Mouse (Mus musculus) Patski (cell line): ENCODE measurements around the gene Tnxb. TPM values are rescaled to one million over a fixed set of nuclear protein-coding genes. Genes with fewer than 3 reads are reported as not detected.
"Not testable (repeated sequence)": the region's sequence is repeated elsewhere in the genome, so short reads cannot be mapped to it uniquely, and the experiment has no call there.

Experiments used
- ATAC-seq: fragments of 100-300 bp; one replicate; pipeline ENCODE4 v1.8.0; 2021
- CTCF ChIA-PET: fragments of 350-600 bp; sonication (Branson Sonifier 250); formaldehyde crosslinking; loops from one replicate; lab custom pipeline; 2022; ENCODE audit warnings: inconsistent platforms; lab: Charles Lee
- POLR2A ChIA-PET: fragments of 350-600 bp; sonication (Branson Sonifier 250); formaldehyde crosslinking; loops from one replicate; lab custom pipeline; 2022; ENCODE audit warnings: antibody characterized with exemption, inconsistent platforms; lab: Charles Lee
- DNase-seq: peaks from one replicate; pipeline ENCODE4 v3.0.0-alpha.2; 2011; ENCODE audit warnings: low read depth, low spot score
- H3K27me3 ChIP-seq: fragments of 371-371 bp; one replicate; pipeline ENCODE4 v1.5.1; 2021
- CTCF ChIP-seq: fragments of 100-300 bp; IDR thresholded peaks from one replicate; pipeline ENCODE4 v1.5.1; 2021
- in situ Hi-C: fragments of 300-500 bp; cut with MboI; formaldehyde crosslinking; loops from 3 replicates; pipeline ENCODE4 v1.11.1; 2018; ENCODE audit warnings: low pct_unique_long_range_greater_than_20kb, mixed read lengths
- polyA plus RNA-seq: library from polyadenylated mRNA; unstranded; gene quantifications from one replicate; pipeline ENCODE4 v1.2.3, GENCODE M21; 2021

The Tnxb gene
- polyA plus RNA-seq, 1 experiment from 2014 or later: 0.50 TPM

- no peaks in the 10 kb centered on the region for H3K27me3 ChIP-seq
- DNase-seq (no peak), ATAC-seq (no peak)
- ChIA-PET POLR2A (no interaction called here), CTCF (no interaction called here)
- no peak for TF ChIP-seq CTCF
- in situ Hi-C loops: no loop called here
These were observed 52.7 kb downstream of the Tnxb start for GRCm38 (mm10) chr17:34723066-34723465.

- ATAC-seq (no peak), DNase-seq (no peak)
- in situ Hi-C loops: no loop called here
- POLR2A ChIA-PET: no interaction called here
- no peaks in the 10 kb centered on the region for H3K27me3 ChIP-seq
- no peak for TF ChIP-seq CTCF
- CTCF ChIA-PET: no interaction called here
These were observed 57.6 kb downstream of the Tnxb start for GRCm38 (mm10) chr17:34727887-34728286.

GRCm38 (mm10) chr17:34729155-34729554 is 58.8 kb downstream of the Tnxb start:
- POLR2A ChIA-PET, DNase-seq, CTCF ChIA-PET, ATAC-seq, in situ Hi-C loops, H3K27me3 ChIP-seq: not testable (repeated sequence)

- ATAC-seq, POLR2A ChIA-PET, DNase-seq, CTCF ChIA-PET, H3K27me3 ChIP-seq: not testable (repeated sequence)
- in situ Hi-C loops: loop anchor here (5.0 kb wide), 1 partner anchor 82 kb away; no protein-coding TSS in a partner anchor
These were observed 59.6 kb downstream of the Tnxb start for GRCm38 (mm10) chr17:34729779-34730553.

GRCm38 (mm10) chr17:34737466-34737865 is 67.1 kb downstream of the Tnxb start:
- CTCF ChIA-PET, in situ Hi-C loops, POLR2A ChIA-PET, ATAC-seq, H3K27me3 ChIP-seq, DNase-seq: not testable (repeated sequence)

GRCm38 (mm10) chr17:34739708-34740107 is 69.4 kb downstream of the Tnxb start:
- H3K27me3 ChIP-seq, ATAC-seq, in situ Hi-C loops, POLR2A ChIA-PET, CTCF ChIA-PET, DNase-seq: not testable (repeated sequence)

- no peak for ATAC-seq
- in situ Hi-C loops: no loop called here
- no peak for DNase-seq
These were observed 69.9 kb downstream of the Tnxb start for GRCm38 (mm10) chr17:34740280-34740679.

GRCm38 (mm10) chr17:34743719-34744118 is 73.4 kb downstream of the Tnxb start, which contains the start of gene C4b:
TSS of gene C4b (minus strand) at chr17:34743882.
- no peak for TF ChIP-seq CTCF
- peaks cover under 1% of the 10 kb centered on the region for H3K27me3 ChIP-seq
- ATAC-seq: no peak
- in situ Hi-C loops: no loop called here
- ChIA-PET CTCF (no interaction called here), POLR2A (no interaction called here)
- no peak for DNase-seq

More at GRCm38 (mm10) chr17:34740280-34740679, 69.9 kb downstream of the Tnxb start:
- ChIA-PET POLR2A (no interaction called here), CTCF (no interaction called here)
- peaks cover 2% of the 10 kb centered on the region for H3K27me3 ChIP-seq
- no peak for TF ChIP-seq CTCF

GRCm38 (mm10) chr17:34744206-34744605 is 73.9 kb downstream of the Tnxb start:
- TF ChIP-seq CTCF: no peak
- in situ Hi-C loops: no loop called here
- H3K27me3 ChIP-seq: no peaks in the 10 kb centered on the region
- ATAC-seq (no peak), DNase-seq (no peak)
- CTCF ChIA-PET: no interaction called here
- POLR2A ChIA-PET: no interaction called here

- H3K27me3 ChIP-seq, CTCF ChIA-PET, in situ Hi-C loops, ATAC-seq, DNase-seq: not testable (repeated sequence)
- POLR2A ChIA-PET: interaction anchor here (1.1 kb wide), 1 partner anchor 82 kb away, joined by 3 read pairs; no protein-coding TSS in a partner anchor
These were observed 74.3 kb downstream of the Tnxb start for GRCm38 (mm10) chr17:34744611-34745010.

- H3K27me3 ChIP-seq, ATAC-seq, CTCF ChIA-PET, DNase-seq, in situ Hi-C loops: not testable (repeated sequence)
- POLR2A ChIA-PET: interaction anchor here (1.1 kb wide), 1 partner anchor 81 kb away, joined by 3 read pairs; no protein-coding TSS in a partner anchor
These were observed 74.8 kb downstream of the Tnxb start for GRCm38 (mm10) chr17:34745166-34745565.
